Mouse (Mus musculus): Measurements from ENCODE around the gene Tfb2m. TPM values are rescaled to one million over a fixed set of nuclear protein-coding genes. Genes with fewer than 3 reads are reported as not detected.

The Tfb2m gene
- 14.6 and 16.8 TPM in 2 replicates for polyA plus RNA-seq (2021; fragmentation: Nextera tagmentation)
- long read RNA-seq, experiment 1, transcript Tfb2m-201 (8 exons, 2,449 nt) = major isoform, 19 of 25 reads
- long read RNA-seq, experiment 1, partial matches to known transcripts = 1 of 25 reads
- long read RNA-seq, experiment 1, other reads (novel, unspliced or antisense) = 5 of 25 reads
- long read RNA-seq, experiment 2, transcript Tfb2m-201 (8 exons, 2,449 nt) = major isoform, 64 of 92 reads
- long read RNA-seq, experiment 2, partial matches to known transcripts = 3 of 92 reads
- long read RNA-seq, experiment 2, other reads (novel, unspliced or antisense) = 25 of 92 reads

DNA sequence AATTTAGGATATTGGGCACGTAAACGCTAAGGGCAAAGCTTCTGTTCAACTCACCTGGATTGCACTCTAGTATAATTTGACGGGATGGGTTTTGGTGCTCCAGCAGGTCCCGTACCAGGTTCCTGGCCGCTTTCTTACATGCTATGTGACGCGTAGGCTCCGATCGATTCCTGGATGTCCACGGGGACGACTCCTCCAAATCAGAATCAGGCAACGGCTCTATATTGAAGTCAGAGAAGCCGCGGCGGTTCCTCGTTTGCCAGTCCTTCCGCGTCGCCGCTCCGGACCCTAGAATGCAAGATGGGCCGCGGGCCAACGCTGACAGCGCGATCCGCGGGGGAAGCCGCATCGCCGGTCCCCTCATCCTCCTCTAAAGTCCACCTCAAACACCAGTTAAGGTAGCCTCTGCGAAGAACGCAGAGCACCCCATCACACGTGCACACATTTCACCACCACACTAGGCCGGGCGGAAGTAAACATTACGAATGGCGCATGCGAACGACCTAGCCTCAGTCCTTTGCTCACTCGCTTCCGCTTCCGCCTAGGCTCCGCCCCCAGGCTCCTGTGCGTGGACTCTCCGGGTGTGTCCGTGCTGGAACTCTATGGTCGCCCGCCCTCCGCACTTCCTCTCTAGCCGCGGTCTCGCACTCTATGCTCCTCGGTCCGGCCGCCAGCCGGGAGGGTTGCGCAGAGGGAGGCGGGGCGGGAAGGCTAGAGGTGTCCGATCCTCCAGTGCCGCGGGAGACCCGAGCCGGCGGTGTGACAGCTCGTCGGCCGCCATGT lies at the start of gene Tfb2m, which contains the start of gene Cnst:
Gene Tfb2m, minus strand, starts transcription at position 500 of the 783 bp plus-strand sequence.
Gene Cnst, plus strand, starts transcription at position 603 of the 783 bp plus-strand sequence.

DNA sequence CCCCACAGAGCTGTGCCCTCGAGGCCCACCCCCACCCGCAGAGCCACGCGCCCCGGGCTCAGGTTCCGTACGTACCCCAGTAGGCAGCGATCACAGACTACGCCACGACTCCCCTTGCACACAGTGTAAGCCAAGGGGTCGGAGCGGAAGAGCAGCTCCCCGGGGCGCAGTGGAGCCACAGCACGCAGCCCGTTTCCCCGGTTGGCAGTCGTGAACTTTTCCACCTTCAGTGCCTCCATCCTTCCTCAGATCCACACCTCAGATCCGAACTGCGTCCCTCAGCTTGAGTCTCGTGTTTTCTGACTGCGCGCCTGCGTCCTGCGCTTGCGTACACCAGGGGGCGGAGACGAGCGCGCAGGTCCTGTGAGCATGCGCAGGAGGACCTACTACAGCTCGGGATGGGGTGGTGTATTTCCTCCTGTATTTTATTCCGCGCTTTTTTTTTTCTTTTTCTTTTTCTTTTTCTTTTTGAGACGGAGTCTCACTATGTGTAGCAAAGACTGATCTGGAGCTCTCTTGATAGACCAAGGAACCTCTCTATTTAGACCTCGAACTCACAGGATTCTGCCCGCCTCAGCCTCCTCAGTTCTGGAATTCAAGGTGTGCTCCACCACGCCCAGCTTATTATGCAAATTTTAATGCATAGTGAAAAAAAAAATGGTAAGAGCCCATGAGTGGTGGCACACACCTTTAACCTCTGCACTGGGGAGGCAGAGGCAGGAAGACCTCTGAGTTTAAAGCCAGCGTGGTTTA lies 28.2 kb downstream of the Tfb2m start, which contains the start of gene Smyd3:
Gene Smyd3, minus strand, starts transcription at position 329 of the 753 bp plus-strand sequence.

Other genes starting within 250 kb of the Tfb2m start
- gene Smyd3, start 28.2 kb downstream of the Tfb2m start, polyA plus RNA-seq (2021; fragmentation: Nextera tagmentation) = 19.1 and 19.6 TPM in 2 replicates
- gene Cnst, start 103 bp upstream of the Tfb2m start, polyA plus RNA-seq (2021; fragmentation: Nextera tagmentation) = 6.4 and 8.0 TPM in 2 replicates
- gene Sccpdh, start 121.9 kb upstream of the Tfb2m start, polyA plus RNA-seq (2021; fragmentation: Nextera tagmentation) = 119 and 121 TPM in 2 replicates
- 0.04 and 0.06 TPM in 2 replicates for gene Kif28, start 199.0 kb upstream of the Tfb2m start, polyA plus RNA-seq (2021; fragmentation: Nextera tagmentation)

Data from layer of hippocampus, adult 6 months (tissue).